Mouse (Mus musculus) embryonic facial prominence, embryonic 12.5 days (tissue): ENCODE measurements at regions not wholly inside any gene's neighbourhood (a gene's known extent, or its start where the extent isn't known, plus 50 kb on each side); places are given as distances from the start of the nearest gene placed in this dataset.

Source experiments
- ATAC-seq: fragments of 200-750 bp; cut with Nextera tagmentation; 2 replicates; pipeline ENCODE4 v1.8.0; 2017; ENCODE audit not compliant: insufficient number of reproducible peaks, insufficient read depth, low FRiP score, low TSS enrichment
- H3K27ac ChIP-seq: fragments of 300-500 bp; sonication (generic); 2 replicates; pipeline ENCODE4 v1.5.1; 2016; ENCODE audit warnings: mild to moderate bottlenecking
- H3K27me3 ChIP-seq: fragments of 300-500 bp; sonication (generic); 2 replicates; pipeline ENCODE4 v1.6.1; 2016; ENCODE audit warnings: mild to moderate bottlenecking, moderate library complexity
- H3K36me3 ChIP-seq: fragments of 300-500 bp; sonication (generic); 2 replicates; pipeline ENCODE4 v1.6.1; 2016; ENCODE audit warnings: mild to moderate bottlenecking
- H3K4me1 ChIP-seq: fragments of 300-500 bp; sonication (generic); 2 replicates; pipeline ENCODE4 v1.6.1; 2016
- H3K4me2 ChIP-seq: fragments of 300-500 bp; sonication (generic); replicated peaks from 2 replicates; pipeline ENCODE4 v1.6.1; 2016; ENCODE audit warnings: mild to moderate bottlenecking, moderate library complexity
- H3K4me3 ChIP-seq: fragments of 300-500 bp; sonication (generic); 2 replicates; pipeline ENCODE4 v1.5.1; 2016; ENCODE audit warnings: mild to moderate bottlenecking
- H3K9ac ChIP-seq: fragments of 300-500 bp; sonication (generic); 2 replicates; pipeline ENCODE4 v1.6.1; 2016; ENCODE audit warnings: mild to moderate bottlenecking, moderate library complexity
- H3K9me3 ChIP-seq: fragments of 300-500 bp; sonication (generic); 2 replicates; pipeline ENCODE4 v1.6.1; 2016; ENCODE audit warnings: mild to moderate bottlenecking, moderate library complexity
- WGBS: fragments of 180-500 bp; shearing (Covaris S2); methylation state at CpG from one replicate; pipeline ENCODE4 v1.1.7; 2016; 5-methylcytosine and 5-hydroxymethylcytosine counted together

DNA sequence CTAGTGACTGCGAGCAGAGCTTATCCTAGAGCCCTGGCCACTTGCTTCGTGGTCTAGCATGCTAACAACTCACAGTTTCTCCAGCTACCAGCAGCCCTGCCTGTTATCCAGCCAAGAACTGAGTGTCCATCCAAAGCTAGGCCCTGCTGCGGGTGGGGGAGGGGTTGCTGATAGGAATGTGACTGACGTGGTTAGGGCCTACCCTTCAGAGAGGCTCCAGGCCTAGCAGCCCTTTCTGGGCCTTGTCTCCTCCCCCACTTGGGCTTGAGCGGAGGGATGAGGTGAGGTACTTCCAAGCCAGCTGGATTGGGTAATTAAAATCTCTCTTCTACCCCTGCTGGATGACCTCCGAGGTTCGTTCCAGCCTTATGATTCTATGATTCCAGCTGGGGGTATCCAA lies 79.2 kb downstream of the Efnb1 start:
- H3K27me3 ChIP-seq, result peaks cover 50% of the 10 kb centered on the region
- peaks cover 20% of the 10 kb centered on the region; the same call in 1 of the 2 replicates for H3K4me1 ChIP-seq
- no peak overlapping the region for H3K4me3 ChIP-seq
- H3K9ac ChIP-seq, result no peak overlapping the region
- ATAC-seq, result no peak
- H3K36me3 ChIP-seq, result no peaks in the 10 kb centered on the region
- H3K9me3 ChIP-seq, result no peaks in the 10 kb centered on the region
- H3K27ac ChIP-seq, result no peak overlapping the region
- 52% methylated on average over 7 of the region's 7 CpGs for WGBS
- H3K4me2 ChIP-seq, result no peak overlapping the region

DNA sequence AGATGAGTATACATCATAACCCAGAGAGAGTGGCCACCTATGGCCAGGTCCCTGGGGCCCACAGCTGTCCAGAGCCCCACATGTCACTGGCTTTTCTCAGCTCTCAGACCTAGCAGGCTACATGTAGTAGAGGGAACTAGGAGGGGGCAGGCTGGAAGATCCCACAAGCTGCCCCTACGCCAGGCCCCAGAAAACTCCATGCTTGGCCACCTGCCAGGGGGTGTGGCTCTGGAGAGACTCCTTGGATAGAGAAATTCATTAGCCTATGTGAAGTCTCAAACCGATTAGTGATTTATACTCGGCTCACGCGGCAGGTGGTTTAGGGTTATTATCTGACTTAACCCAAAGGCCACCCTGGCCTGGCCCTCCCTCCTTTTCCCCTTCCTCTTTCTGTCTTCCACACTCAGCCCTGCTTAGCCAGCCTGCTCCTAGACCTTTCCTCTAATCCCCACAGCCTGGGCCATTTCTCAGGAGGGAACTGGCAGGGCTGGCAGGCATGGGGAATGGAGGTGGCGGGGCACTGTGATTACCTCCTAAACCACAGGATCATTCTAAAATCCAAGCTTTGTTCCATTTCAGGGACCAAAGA lies 77.7 kb downstream of the Efnb1 start:
- WGBS, result 68% methylated on average over 6 of the region's 6 CpGs
- ATAC-seq, result no peak
- H3K27me3 ChIP-seq, result peaks cover 44% of the 10 kb centered on the region

DNA sequence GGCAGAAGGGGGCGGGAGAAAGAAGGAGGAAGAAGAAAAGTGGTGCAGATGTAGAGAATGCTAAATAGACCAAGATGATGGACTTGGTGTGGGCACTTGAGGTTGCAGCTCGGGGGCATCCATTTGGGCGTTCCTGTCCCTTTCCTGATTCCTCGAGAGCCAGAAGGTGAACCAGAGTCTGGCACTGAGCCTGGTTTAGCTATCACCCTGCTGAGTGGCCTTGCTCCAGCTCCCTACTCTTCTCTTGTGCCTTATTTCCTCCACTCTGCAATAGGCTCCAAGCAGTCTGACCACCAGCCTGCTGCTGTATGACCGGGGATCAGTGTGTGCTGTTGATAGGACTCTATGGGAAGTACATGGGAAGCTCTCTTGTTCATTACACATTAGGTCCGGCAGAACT lies 68.1 kb downstream of the Efnb1 start:
- no peaks in the 10 kb centered on the region for H3K36me3 ChIP-seq
- no peak overlapping the region for H3K27ac ChIP-seq
- H3K4me3 ChIP-seq, result no peak overlapping the region
- H3K9ac ChIP-seq, result no peak overlapping the region
- no peak overlapping the region for H3K4me2 ChIP-seq
- H3K4me1 ChIP-seq, result peaks cover 5% of the 10 kb centered on the region; the same call in 1 of the 2 replicates
- WGBS, result 87% methylated on average over 6 of the region's 6 CpGs
- no peak for ATAC-seq
- no peaks in the 10 kb centered on the region for H3K9me3 ChIP-seq
- peaks cover 22% of the 10 kb centered on the region; the same call in 1 of the 2 replicates for H3K27me3 ChIP-seq

More for the DNA sequence above, 77.7 kb downstream of the Efnb1 start:
- Histone ChIP-seq H3K4me3 (no peak overlapping the region), H3K4me1 (peaks cover 20% of the 10 kb centered on the region; the same call in 1 of the 2 replicates), H3K4me2 (no peak overlapping the region), H3K9me3 (no peaks in the 10 kb centered on the region), H3K36me3 (no peaks in the 10 kb centered on the region), H3K9ac (no peak overlapping the region), H3K27ac (no peak overlapping the region)

DNA sequence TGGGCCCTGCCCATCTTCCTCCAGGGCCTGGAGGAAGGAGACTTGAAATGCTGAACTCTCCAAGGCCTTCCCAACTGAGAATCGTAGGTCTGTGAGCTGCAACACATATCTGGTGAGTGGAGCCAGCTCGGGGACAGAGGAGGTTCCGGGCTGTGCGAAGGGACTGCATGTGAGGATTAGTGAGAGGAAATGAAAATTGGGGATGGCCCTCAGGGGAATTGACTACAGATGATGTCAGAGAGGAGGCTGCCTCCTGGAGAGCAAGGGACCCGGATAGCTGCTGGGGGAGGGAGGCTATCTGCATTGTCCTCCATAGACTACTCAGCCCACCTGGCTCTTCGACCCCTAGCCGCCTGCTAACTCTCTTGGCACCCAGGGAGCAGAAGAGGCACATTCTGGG lies 65.2 kb downstream of the Efnb1 start:
- Histone ChIP-seq H3K9me3 (no peaks in the 10 kb centered on the region), H3K9ac (no peak overlapping the region), H3K27me3 (peaks cover 20% of the 10 kb centered on the region; the same call in 1 of the 2 replicates), H3K4me3 (no peak overlapping the region), H3K4me1 (peaks cover 19% of the 10 kb centered on the region), H3K36me3 (no peaks in the 10 kb centered on the region), H3K4me2 (no peak overlapping the region), H3K27ac (no peak overlapping the region)
- no peak for ATAC-seq
- WGBS, result 60% methylated on average over 7 of the region's 7 CpGs

DNA sequence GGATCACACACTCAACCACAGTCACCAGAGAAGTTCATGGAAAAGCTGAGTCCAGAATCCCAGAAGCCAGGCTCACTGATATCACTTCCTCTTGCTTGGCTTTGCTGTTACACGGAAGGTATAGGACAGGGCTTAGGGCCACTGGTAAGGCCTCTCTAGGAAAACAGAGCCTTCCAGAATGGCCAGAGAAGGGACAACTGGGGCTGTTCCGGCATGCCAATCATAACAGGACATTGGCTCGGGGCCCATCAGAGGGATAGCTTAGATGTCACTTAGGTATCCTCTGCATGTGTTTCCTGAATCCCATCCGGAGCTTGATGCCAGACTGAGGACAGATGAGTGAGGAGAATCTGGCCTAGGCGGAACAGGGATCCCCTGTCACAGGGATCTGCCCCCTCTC lies 63.7 kb downstream of the Efnb1 start:
- ATAC-seq, result no peak
- H3K9me3 ChIP-seq, result no peaks in the 10 kb centered on the region
- peaks cover 19% of the 10 kb centered on the region for H3K4me1 ChIP-seq
- H3K9ac ChIP-seq, result no peak overlapping the region
- H3K27ac ChIP-seq, result peak overlapping the region; percentile 84
- 40% methylated on average over 5 of the region's 5 CpGs for WGBS
- peaks cover 20% of the 10 kb centered on the region; the same call in 1 of the 2 replicates for H3K27me3 ChIP-seq
- no peak overlapping the region for H3K4me2 ChIP-seq
- H3K36me3 ChIP-seq, result no peaks in the 10 kb centered on the region
- H3K4me3 ChIP-seq, result no peak overlapping the region

DNA sequence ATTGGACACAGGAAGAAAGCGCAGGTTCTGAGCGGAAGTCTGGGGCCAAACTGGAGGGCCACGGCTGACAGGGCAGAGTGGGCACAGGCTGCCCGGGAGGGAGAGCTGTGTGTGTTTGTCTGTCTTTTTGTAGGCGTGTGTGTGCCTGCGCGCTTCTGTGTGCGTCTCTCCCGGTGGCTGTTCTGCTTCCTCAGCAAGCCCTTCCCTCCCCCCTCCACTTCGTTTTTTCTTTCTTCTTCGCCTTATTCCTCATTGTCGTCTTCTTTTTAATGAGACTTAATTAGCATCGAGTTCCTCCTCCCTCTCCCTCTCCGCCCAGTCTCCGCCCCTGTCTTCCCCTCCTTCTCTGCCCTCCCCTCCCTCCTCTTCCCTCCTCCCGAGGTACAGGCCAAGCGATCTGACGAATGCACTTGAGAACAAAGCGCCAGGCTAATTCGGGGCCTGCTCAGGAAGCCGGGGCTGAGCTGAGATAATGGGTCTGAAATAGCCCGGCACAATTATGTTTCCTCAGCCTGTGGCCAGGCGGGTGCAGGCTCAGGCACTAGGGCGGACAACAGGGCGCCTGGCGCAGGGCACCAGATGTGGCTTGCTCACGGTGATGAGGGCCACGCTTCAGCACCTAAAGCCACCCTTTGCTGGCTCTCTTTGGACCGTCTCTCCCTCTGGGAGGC lies 63.2 kb downstream of the Efnb1 start:
- peak; percentile 79 for ATAC-seq
- 26% methylated on average over 29 of the region's 29 CpGs for WGBS
- no peaks in the 10 kb centered on the region for H3K9me3 ChIP-seq
- 0 out of 2 replicates have a peak overlapping the region, but pooled peaks have one; percentile 9 for H3K4me3 ChIP-seq
- no peak overlapping the region for H3K9ac ChIP-seq
- peak overlapping the region; percentile 41 for H3K4me2 ChIP-seq
- H3K27ac ChIP-seq, result peak overlapping the region; percentile 84
- peaks cover 15% of the 10 kb centered on the region; the same call in 1 of the 2 replicates for H3K27me3 ChIP-seq
- H3K36me3 ChIP-seq, result no peaks in the 10 kb centered on the region
- H3K4me1 ChIP-seq, result peaks cover 19% of the 10 kb centered on the region
